Mouse (Mus musculus) heart, postnatal 0 days (tissue): ENCODE data around the gene Tmprss9.

Source experiments
- CTCF ChIP-seq: IDR thresholded peaks from 2 replicates; pipeline ENCODE4 v1.5.1; 2016; ENCODE audit warnings: antibody characterized with exemption, control low read depth, low read depth
- EP300 ChIP-seq: IDR thresholded peaks from 2 replicates; pipeline ENCODE4 v1.6.1; 2016; ENCODE audit warnings: antibody characterized with exemption, low read depth

- TF ChIP-seq CTCF (no peak), EP300 (no peak)
Measured at GRCm38 (mm10) chr10:80934136-80934985, 62.7 kb downstream of the Tmprss9 start.
